Mouse (Mus musculus) CH12.LX (cell line): ENCODE measurements around the gene Vwa7. TPM values are rescaled to one million over a fixed set of nuclear protein-coding genes. Genes with fewer than 3 reads are reported as not detected.

Experiments
- DNase-seq: peaks from one replicate; pipeline ENCODE4 v3.0.0-alpha.2; 2013; ENCODE audit errors: extremely low read depth
- H3K27ac ChIP-seq: 2 replicates; pipeline ENCODE4 v1.5.1; 2012; ENCODE audit warnings: low read depth, mild to moderate bottlenecking, control low read depth, moderate library complexity; ENCODE audit not compliant: insufficient read depth
- H3K27me3 ChIP-seq: replicated peaks from 2 replicates; pipeline ENCODE3; 2012; ENCODE audit warnings: inconsistent platforms
- H3K36me3 ChIP-seq, 2 experiments: replicated peaks in 1 of 2; 2 replicates each; pipeline versions ENCODE3 to v1.6.1; 2012; ENCODE audit warnings: inconsistent platforms in 1 of 2, low read length in 1 of 2, mild to moderate bottlenecking in 1 of 2, mixed read lengths in 1 of 2, moderate library complexity in 1 of 2; ENCODE audit not compliant: control insufficient read depth in 1 of 2, insufficient read depth in 1 of 2
- H3K4me1 ChIP-seq, 2 experiments: 2 replicates each; pipeline ENCODE4 v1.6.1; 2012; ENCODE audit warnings: inconsistent platforms in 1 of 2, moderate library complexity in 1 of 2; ENCODE audit not compliant: insufficient read depth in 2 of 2, control insufficient read depth in 1 of 2
- H3K4me2 ChIP-seq: 2 replicates; pipeline ENCODE4 v1.6.1; 2012; ENCODE audit warnings: low read depth, mild to moderate bottlenecking, control low read depth; ENCODE audit not compliant: poor library complexity, insufficient read depth, severe bottlenecking
- H3K4me3 ChIP-seq, 3 experiments: fragments of 150-350 bp in 1 of 3; sonication (generic) in 1 of 3; replicated peaks in 1 of 3; 2 replicates each; pipeline versions ENCODE3 to v1.5.1; 2011 to 2012; ENCODE audit warnings: low read depth in 2 of 3, low read length in 2 of 3, mild to moderate bottlenecking in 2 of 3, moderate library complexity in 2 of 3, control low read depth in 1 of 3, improper control_type of control experiment in 1 of 3, inconsistent platforms in 1 of 3, mixed read lengths in 1 of 3; ENCODE audit not compliant: poor library complexity in 1 of 3
- H3K79me2 ChIP-seq: replicated peaks from 2 replicates; pipeline ENCODE4 v1.6.1; 2012; ENCODE audit warnings: mild to moderate bottlenecking, moderate library complexity; ENCODE audit not compliant: control insufficient read depth, poor library complexity, insufficient read depth, severe bottlenecking; ENCODE audit errors: extremely low read depth
- H3K9ac ChIP-seq: 2 replicates; pipeline ENCODE4 v1.6.1; 2012; ENCODE audit warnings: low read depth, mild to moderate bottlenecking, control low read depth, moderate library complexity; ENCODE audit not compliant: insufficient read depth
- H3K9me3 ChIP-seq: replicated peaks from 2 replicates; pipeline ENCODE3; 2012; ENCODE audit warnings: low read length, inconsistent platforms, mixed read lengths
- BHLHE40 ChIP-seq: IDR thresholded peaks from 2 replicates; pipeline ENCODE4 v1.6.1; 2011; ENCODE audit warnings: mild to moderate bottlenecking, low read depth, low read length, improper control_type of control experiment
- CHD1 ChIP-seq: IDR thresholded peaks from 2 replicates; pipeline ENCODE4 v1.6.1; 2012; ENCODE audit warnings: low read depth, low read length, improper control_type of control experiment, inconsistent platforms
- CHD2 ChIP-seq: IDR thresholded peaks from 2 replicates; pipeline ENCODE4 v1.6.1; 2011; ENCODE audit warnings: low read length, improper control_type of control experiment
- CTCF ChIP-seq, 2 experiments: IDR thresholded peaks in 1 of 2; conservative IDR thresholded peaks in 1 of 2; 2 replicates each; pipeline ENCODE4 v1.5.1; 2011 to 2012; ENCODE audit warnings: low read depth in 2 of 2, low read length in 2 of 2, improper control_type of control experiment in 1 of 2, inconsistent platforms in 1 of 2, mild to moderate bottlenecking in 1 of 2, moderate library complexity in 1 of 2
- E2F4 ChIP-seq: IDR thresholded peaks from 2 replicates; pipeline ENCODE4 v1.6.1; 2011; ENCODE audit warnings: low read depth, low read length, improper control_type of control experiment; ENCODE audit not compliant: insufficient replicate concordance
- ELF1 ChIP-seq: IDR thresholded peaks from 2 replicates; pipeline ENCODE4 v1.6.1; 2014; ENCODE audit warnings: low read depth, mild to moderate bottlenecking, inconsistent platforms, low read length, improper control_type of control experiment
- EP300 ChIP-seq: IDR thresholded peaks from 2 replicates; pipeline ENCODE4 v1.6.1; 2011; ENCODE audit warnings: low read length, improper control_type of control experiment
- ETS1 ChIP-seq: conservative IDR thresholded peaks from 2 replicates; pipeline ENCODE4 v1.6.1; 2012; ENCODE audit warnings: low read depth, mild to moderate bottlenecking, inconsistent platforms, low read length, improper control_type of control experiment, moderate library complexity
- GABPA ChIP-seq: IDR thresholded peaks from 2 replicates; pipeline ENCODE4 v1.6.1; 2012; ENCODE audit warnings: low read depth, low read length, improper control_type of control experiment, inconsistent platforms; ENCODE audit not compliant: insufficient replicate concordance
- HCFC1 ChIP-seq: IDR thresholded peaks from 2 replicates; pipeline ENCODE4 v1.6.1; 2012; ENCODE audit warnings: low read depth, mild to moderate bottlenecking, inconsistent platforms, low read length, improper control_type of control experiment
- IRF4 ChIP-seq: IDR thresholded peaks from 2 replicates; pipeline ENCODE4 v1.6.1; 2014; ENCODE audit warnings: low read depth, mild to moderate bottlenecking, inconsistent platforms, low read length, improper control_type of control experiment
- JUN ChIP-seq: IDR thresholded peaks from 2 replicates; pipeline ENCODE4 v1.6.1; 2011; ENCODE audit warnings: low read depth, mild to moderate bottlenecking, low read length, improper control_type of control experiment, moderate library complexity; ENCODE audit not compliant: insufficient read depth
- JUND ChIP-seq: conservative IDR thresholded peaks from 2 replicates; pipeline ENCODE4 v1.6.1; 2011; ENCODE audit warnings: low read depth, low read length, improper control_type of control experiment
- KAT2A ChIP-seq: IDR thresholded peaks from 2 replicates; pipeline ENCODE4 v1.6.1; 2012; ENCODE audit warnings: low read length, improper control_type of control experiment, inconsistent platforms; ENCODE audit not compliant: insufficient replicate concordance
- MAFK ChIP-seq: IDR thresholded peaks from 2 replicates; pipeline ENCODE4 v1.6.1; 2011; ENCODE audit warnings: low read length, improper control_type of control experiment; ENCODE audit not compliant: insufficient replicate concordance
- MAX ChIP-seq: IDR thresholded peaks from 2 replicates; pipeline ENCODE4 v1.6.1; 2011; ENCODE audit warnings: low read length, improper control_type of control experiment
- MAZ ChIP-seq: IDR thresholded peaks from 2 replicates; pipeline ENCODE4 v1.6.1; 2012; ENCODE audit warnings: low read depth, mild to moderate bottlenecking, inconsistent platforms, low read length, improper control_type of control experiment, moderate library complexity
- MEF2A ChIP-seq: IDR thresholded peaks from 2 replicates; pipeline ENCODE4 v1.6.1; 2014; ENCODE audit warnings: low read depth, mild to moderate bottlenecking, inconsistent platforms, low read length, improper control_type of control experiment, borderline replicate concordance
- MXI1 ChIP-seq: IDR thresholded peaks from 2 replicates; pipeline ENCODE4 v1.6.1; 2011; ENCODE audit warnings: mild to moderate bottlenecking, low read depth, low read length, improper control_type of control experiment
- MYC ChIP-seq: IDR thresholded peaks from 2 replicates; pipeline ENCODE4 v1.6.1; 2011; ENCODE audit warnings: low read depth, mild to moderate bottlenecking, improper control_type of control experiment, low read length
- NELFE ChIP-seq: IDR thresholded peaks from 2 replicates; pipeline ENCODE4 v1.6.1; 2011; ENCODE audit warnings: low read depth, low read length, improper control_type of control experiment
- NRF1 ChIP-seq: IDR thresholded peaks from 2 replicates; pipeline ENCODE4 v1.6.1; 2014; ENCODE audit warnings: low read depth, mild to moderate bottlenecking, inconsistent platforms, low read length, improper control_type of control experiment, moderate library complexity
- PAX5 ChIP-seq: IDR thresholded peaks from 2 replicates; pipeline ENCODE4 v1.6.1; 2012; ENCODE audit warnings: low read length, inconsistent platforms, mixed read lengths
- POLR2A ChIP-seq: IDR thresholded peaks from 2 replicates; pipeline ENCODE4 v1.6.1; 2011; ENCODE audit warnings: low read depth, mild to moderate bottlenecking, improper control_type of control experiment, low read length
- POLR2AphosphoS2 ChIP-seq: IDR thresholded peaks from 2 replicates; pipeline ENCODE4 v1.6.1; 2011; ENCODE audit warnings: low read depth, low read length, improper control_type of control experiment
- RAD21 ChIP-seq: IDR thresholded peaks from 2 replicates; pipeline ENCODE4 v1.6.1; 2011; ENCODE audit warnings: low read depth, mild to moderate bottlenecking, low read length, improper control_type of control experiment, moderate library complexity
- RCOR1 ChIP-seq: conservative IDR thresholded peaks from 2 replicates; pipeline ENCODE4 v1.6.1; 2012; ENCODE audit warnings: low read depth, mild to moderate bottlenecking, inconsistent platforms, low read length, improper control_type of control experiment
- SIN3A ChIP-seq: IDR thresholded peaks from 2 replicates; pipeline ENCODE4 v1.6.1; 2012; ENCODE audit warnings: low read length, improper control_type of control experiment, inconsistent platforms
- SMC3 ChIP-seq: IDR thresholded peaks from 2 replicates; pipeline ENCODE4 v1.6.1; 2011; ENCODE audit warnings: low read depth, low read length, improper control_type of control experiment
- TBP ChIP-seq: conservative IDR thresholded peaks from 2 replicates; pipeline ENCODE4 v1.6.1; 2011; ENCODE audit warnings: low read depth, low read length, improper control_type of control experiment
- TCF12 ChIP-seq: IDR thresholded peaks from 2 replicates; pipeline ENCODE4 v1.6.1; 2014; ENCODE audit warnings: low read depth, mild to moderate bottlenecking, inconsistent platforms, low read length, improper control_type of control experiment
- UBTF ChIP-seq: IDR thresholded peaks from 2 replicates; pipeline ENCODE4 v1.6.1; 2012; ENCODE audit warnings: low read depth, mild to moderate bottlenecking, inconsistent platforms, low read length, improper control_type of control experiment, moderate library complexity
- USF1 ChIP-seq: IDR thresholded peaks from 2 replicates; pipeline ENCODE4 v1.6.1; 2014; ENCODE audit warnings: low read depth, mild to moderate bottlenecking, inconsistent platforms, low read length, improper control_type of control experiment
- USF2 ChIP-seq: conservative IDR thresholded peaks from 2 replicates; pipeline ENCODE4 v1.6.1; 2011; ENCODE audit warnings: low read depth, low read length, improper control_type of control experiment
- ZC3H11A ChIP-seq: IDR thresholded peaks from 2 replicates; pipeline ENCODE4 v1.6.1; 2012; ENCODE audit warnings: low read depth, mild to moderate bottlenecking, inconsistent platforms, low read length, improper control_type of control experiment
- ZKSCAN1 ChIP-seq: IDR thresholded peaks from 2 replicates; pipeline ENCODE4 v1.6.1; 2012; ENCODE audit warnings: low read depth, inconsistent platforms, low read length, improper control_type of control experiment, borderline replicate concordance
- ZMIZ1 ChIP-seq: IDR thresholded peaks from 2 replicates; pipeline ENCODE4 v1.6.1; 2012; ENCODE audit warnings: low read depth, mild to moderate bottlenecking, inconsistent platforms, low read length, improper control_type of control experiment
- ZNF384 ChIP-seq: IDR thresholded peaks from 2 replicates; pipeline ENCODE4 v1.6.1; 2012; ENCODE audit warnings: low read depth, low read length, improper control_type of control experiment, inconsistent platforms
- dilution Hi-C: fragments of 300-500 bp; cut with MboI; formaldehyde crosslinking; loops from 2 replicates; pipeline ENCODE4 v1.14.3; 2020; ENCODE audit warnings: low sequenced_read_pairs; ENCODE audit not compliant: extremely low pct_unique_long_range_greater_than_20kb, extremely low pct_ligation_motif_present
- in situ Hi-C: fragments of 300-500 bp; cut with MboI; formaldehyde crosslinking; loops from 3 replicates; pipeline ENCODE4 v1.14.3; 2019; ENCODE audit warnings: low sequenced_read_pairs, low pct_ligation_motif_present, low pct_unique_long_range_greater_than_20kb, mixed read lengths
- polyA plus RNA-seq: library from polyadenylated mRNA; unstranded; fragments of >175 nt; gene quantifications from 2 replicates; pipeline ENCODE4 v1.2.1, GENCODE M21; 2012; ENCODE audit warnings: low read depth; ENCODE audit not compliant: insufficient read length
- total RNA-seq, 2 experiments: library from RNA; depleted of rRNA; stranded (reverse); fragments of 300-350 nt in 1 of 2; fragments of >200 nt in 1 of 2; gene quantifications; 2 replicates each; pipeline ENCODE4 v1.2.3; 2012 to 2014

Gene Vwa7
- total and polyA plus RNA-seq, 3 experiments, result 0.42 to 1.2 TPM; not detected in 1

- Histone ChIP-seq H3K36me3 (peaks cover 7 to 70% of the 10 kb centered on the region in 2 experiments), H3K27me3 (no peaks in the 10 kb centered on the region), H3K9ac (0 out of 2 replicates have a peak overlapping the region, but pooled peaks have one; percentile 14), H3K4me3 (no peak overlapping the region), H3K4me2 (no peak overlapping the region), H3K27ac (no peak overlapping the region), H3K79me2 (no peaks in the 10 kb centered on the region; the same call in 1 of the 2 replicates), H3K9me3 (no peaks in the 10 kb centered on the region), H3K4me1 (peaks cover 9 to 38% of the 10 kb centered on the region in 2 experiments)
- TF ChIP-seq JUN (no peak), USF1 (no peak), GABPA (no peak), CHD1 (no peak), TBP (no peak), JUND (no peak), NRF1 (no peak), PAX5 (no peak), IRF4 (0 out of 2 replicates have a peak, but pooled peaks have one; percentile 38), BHLHE40 (no peak), MXI1 (no peak), RCOR1 (no peak), POLR2A (no peak), UBTF (no peak), E2F4 (no peak), MEF2A (no peak), MAZ (no peak), MAX (no peak), SIN3A (no peak), SMC3 (peak; percentile 98), EP300 (no peak), USF2 (no peak), CHD2 (no peak), ETS1 (no peak), HCFC1 (no peak), ZNF384 (no peak), ELF1 (no peak), ZMIZ1 (no peak), CTCF (conservative IDR thresholded peaks at IDR 0.05 in 1 of 2, IDR thresholded peaks at IDR 0.05 in 1 of 2; ENCODE audit: low read depth in 2 of 2, low read length in 2 of 2) (peak; percentile 78 to 97), MAFK (no peak), RAD21 (peak; percentile 90), ZKSCAN1 (no peak), TCF12 (no peak), KAT2A (no peak), ZC3H11A (peak; percentile 62), NELFE (no peak), MYC (no peak), POLR2AphosphoS2 (no peak)
- in situ Hi-C loops, result loop anchor here (5.0 to 10.0 kb wide), 2 partner anchors 46 to 94 kb away; partner anchors contain the start of genes Ly6g5b, Ly6g6c and Mpig6b
- dilution Hi-C loops, result no loop called here
- peak; percentile 75 for DNase-seq
Observed at GRCm38 (mm10) chr17:35021163-35021808, 4.9 kb downstream of the Vwa7 start.
